Mouse (Mus musculus) brain, adult 2 months (tissue): Measurements from ENCODE around the gene Evi2b.

Source experiments
- DNase-seq: peaks from one replicate; pipeline ENCODE4 v3.0.0; 2011; ENCODE audit warnings: low read depth, low spot score

The Evi2b gene

DNA sequence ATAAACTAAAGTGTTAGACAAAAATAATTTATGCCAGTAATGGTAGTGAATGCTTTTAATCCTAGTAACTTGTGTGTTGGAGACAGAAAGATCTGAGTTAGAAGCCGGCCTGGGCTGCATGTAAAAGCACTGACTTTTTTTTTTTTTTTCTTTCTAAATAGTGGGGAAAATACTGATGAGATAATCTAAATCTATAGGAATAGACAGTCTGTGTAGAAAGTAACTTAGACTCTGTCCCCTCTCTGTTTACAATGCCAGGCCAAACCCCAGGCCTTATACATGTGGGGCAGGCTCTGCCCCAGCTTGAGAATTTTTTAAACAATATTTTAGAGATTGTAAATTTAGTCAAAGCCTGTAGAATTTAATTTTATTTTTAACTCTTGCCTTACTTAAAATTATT, 618 bp downstream of the Evi2b start:
- DNase-seq = no peak

- DNase-seq = no peak
Observed at GRCm38 (mm10) chr11:79521930-79522329, 1.6 kb downstream of the Evi2b start.

GRCm38 (mm10) chr11:79520772-79521171, 2.8 kb downstream of the Evi2b start:
- no peak for DNase-seq

DNA sequence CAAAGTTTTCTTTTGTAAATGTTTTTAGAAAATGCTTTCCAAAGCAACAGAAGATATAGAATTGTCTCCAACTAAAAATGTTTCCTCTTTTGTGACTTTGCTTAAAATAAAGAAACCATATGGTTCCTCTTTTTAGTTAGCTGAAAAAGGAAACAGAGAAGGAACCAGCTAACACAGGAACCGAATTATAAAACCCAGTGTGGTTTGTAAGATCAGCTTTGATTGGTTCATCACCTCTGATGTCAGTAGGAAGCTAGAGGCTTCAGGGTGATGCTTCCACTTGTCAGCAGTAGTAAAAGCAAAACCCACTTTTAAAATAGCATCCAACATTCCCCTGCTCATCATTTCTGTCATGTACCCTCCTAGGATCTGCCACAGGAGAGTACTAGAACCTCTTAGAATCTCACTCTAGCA, 3.7 kb downstream of the Evi2b start:
- peak; percentile 89 for DNase-seq

- no peak for DNase-seq
Observed at GRCm38 (mm10) chr11:79519299-79519698, 4.3 kb downstream of the Evi2b start.

- DNase-seq = no peak
Observed at GRCm38 (mm10) chr11:79515798-79516197, 7.8 kb downstream of the Evi2b start.

GRCm38 (mm10) chr11:79515331-79515730, 8.2 kb downstream of the Evi2b start:
- no peak for DNase-seq

- no peak for DNase-seq
Observed at GRCm38 (mm10) chr11:79511970-79512369, 11.6 kb downstream of the Evi2b start.

DNA sequence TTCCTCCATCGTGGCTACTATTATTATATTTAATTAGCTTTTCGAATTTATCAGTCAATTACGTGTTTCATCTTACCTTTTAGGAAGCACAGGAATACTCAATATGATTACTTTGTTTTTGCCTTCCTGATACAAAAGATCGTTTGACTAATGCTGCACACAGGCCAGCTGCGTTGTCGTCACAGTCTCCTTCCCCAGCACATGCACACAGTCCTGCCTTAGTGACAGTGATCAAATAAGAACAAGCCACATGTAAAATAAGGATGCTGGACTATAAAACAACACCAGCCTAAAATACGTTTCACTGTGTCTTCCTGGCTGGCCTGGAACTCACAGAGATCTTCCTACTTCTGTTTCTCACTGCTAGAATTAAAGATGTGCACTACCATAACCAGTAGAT, 19.1 kb downstream of the Evi2b start:
- peak; percentile 69 for DNase-seq

DNA sequence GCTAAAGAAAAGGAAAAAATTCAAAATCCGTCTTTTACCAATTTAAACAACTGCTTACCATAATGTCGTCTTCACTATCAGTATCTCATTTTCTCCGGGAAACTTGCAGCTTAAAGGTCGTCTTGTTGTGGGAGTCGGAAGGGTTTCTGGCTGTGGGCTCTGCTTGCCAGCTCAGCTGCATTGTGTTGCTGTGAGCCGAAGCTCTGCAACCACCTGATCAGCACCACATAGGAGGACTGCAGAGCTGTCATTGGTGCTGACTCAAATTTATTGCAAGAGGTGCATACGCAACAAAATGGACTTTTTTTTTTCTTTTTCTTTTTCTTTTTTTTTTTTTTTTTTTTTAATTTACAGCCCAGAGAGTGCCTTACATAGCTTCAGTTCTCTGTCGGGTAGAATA, 19.7 kb downstream of the Evi2b start, which contains the start of gene Omg:
TSS of gene Omg (minus strand) at position 240 of the 400 bp plus-strand sequence.
- DNase-seq = peak; percentile 96

- peak; percentile 84 for DNase-seq
Observed at GRCm38 (mm10) chr11:79502917-79503316, 20.6 kb downstream of the Evi2b start.

DNA sequence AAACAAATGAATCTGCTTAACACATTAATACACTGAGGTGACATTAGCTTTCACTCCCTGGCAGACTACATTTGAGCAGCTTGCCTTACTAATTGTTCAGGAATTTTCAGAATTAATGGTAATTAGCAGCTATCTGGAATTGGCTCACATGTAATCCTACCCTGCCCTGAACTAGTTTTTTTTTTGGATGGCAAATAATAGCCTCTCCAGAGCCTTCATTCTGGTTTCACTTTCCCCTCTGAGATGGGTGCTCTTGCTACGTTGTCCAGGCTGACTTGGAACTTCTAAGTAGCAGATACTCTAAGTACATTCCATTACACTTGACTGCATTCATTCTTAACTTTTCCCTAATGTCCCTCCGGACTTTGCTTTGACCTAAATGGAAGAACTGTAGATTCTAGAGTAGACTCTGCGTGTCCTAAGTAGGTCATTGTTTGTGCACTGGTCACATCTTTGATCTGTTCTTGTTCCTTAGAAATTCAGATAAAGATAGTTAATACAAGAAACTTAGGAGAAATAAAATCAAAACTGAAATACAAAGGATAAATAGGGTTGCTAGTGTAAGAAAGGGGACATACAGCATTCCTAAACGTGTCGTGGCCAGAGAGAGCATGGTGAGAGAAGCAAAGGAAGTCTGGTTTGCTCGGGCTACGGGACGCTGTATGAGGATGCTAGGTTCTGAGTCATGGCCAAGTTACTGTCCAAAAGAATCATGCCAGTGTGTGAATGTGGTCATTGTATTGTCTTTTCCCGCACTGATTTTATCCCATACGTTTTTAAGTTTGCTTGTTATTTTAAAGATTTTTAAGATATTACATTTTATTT, 28.4 kb downstream of the Evi2b start:
- DNase-seq = peak; percentile 52

- no peak for DNase-seq
Observed at GRCm38 (mm10) chr11:79484721-79485120, 38.8 kb downstream of the Evi2b start.

DNA sequence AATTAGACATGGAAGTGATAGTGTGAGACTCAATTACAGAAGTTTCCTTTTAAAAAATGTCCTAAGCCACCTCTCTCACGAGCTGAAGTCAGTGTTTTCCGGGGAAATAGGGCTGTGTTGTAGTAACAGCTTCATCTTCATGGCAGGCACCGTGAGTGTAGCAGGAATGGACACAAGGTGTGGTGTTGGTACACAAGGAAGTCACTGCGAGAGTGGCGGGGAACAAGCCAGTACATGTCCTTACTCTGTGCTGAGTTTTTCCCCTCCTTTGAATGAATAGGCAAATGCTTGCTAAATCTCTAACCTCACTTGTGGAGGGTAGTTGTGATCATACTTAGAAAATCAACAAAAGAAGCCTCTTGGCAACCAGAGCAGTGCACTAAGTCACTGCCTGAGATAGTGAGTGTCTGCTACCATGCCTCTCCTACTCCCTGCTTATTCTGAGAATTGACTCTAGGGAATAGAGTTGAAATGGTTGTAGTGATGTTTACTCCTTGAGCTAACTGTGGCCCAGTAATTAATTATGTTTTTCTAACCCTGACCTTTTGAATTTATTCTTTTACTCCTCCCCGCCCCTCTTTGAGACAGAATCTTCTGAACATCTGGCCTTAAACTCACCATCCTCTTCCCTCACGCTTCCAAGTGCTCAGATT, 39.6 kb downstream of the Evi2b start:
- no peak for DNase-seq

DNA sequence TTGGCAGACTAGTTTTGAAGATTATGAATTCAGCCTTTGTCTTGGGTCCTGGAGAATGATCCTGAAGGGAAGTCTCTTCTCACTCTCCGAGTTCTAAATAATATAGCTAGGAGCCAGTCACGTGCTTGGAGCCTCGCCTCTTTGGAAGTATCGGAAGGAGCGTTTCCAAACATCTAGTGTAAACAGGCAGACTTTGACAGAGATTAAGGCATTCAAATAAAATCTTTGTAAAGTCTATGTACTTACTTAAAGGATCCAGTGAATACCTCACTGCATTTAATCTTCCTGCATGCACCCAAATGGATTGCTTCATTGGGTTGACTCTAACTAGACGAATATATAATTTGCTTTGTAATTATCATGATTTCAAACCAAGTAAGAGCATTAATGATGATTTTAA, 40.2 kb downstream of the Evi2b start:
- DNase-seq = no peak

GRCm38 (mm10) chr11:79468097-79468496, 55.5 kb downstream of the Evi2b start:
- peak; percentile 59 for DNase-seq
